Mouse (Mus musculus) CD4-positive, CD25-positive, alpha-beta regulatory T cell, adult 2 months (primary cell): ENCODE data around the gene Adgrd1.

Experiments used
- DNase-seq: peaks from one replicate; pipeline ENCODE4 v3.0.0-alpha.2; 2012; ENCODE audit warnings: low read depth, low spot score

Adgrd1 gene

DNA sequence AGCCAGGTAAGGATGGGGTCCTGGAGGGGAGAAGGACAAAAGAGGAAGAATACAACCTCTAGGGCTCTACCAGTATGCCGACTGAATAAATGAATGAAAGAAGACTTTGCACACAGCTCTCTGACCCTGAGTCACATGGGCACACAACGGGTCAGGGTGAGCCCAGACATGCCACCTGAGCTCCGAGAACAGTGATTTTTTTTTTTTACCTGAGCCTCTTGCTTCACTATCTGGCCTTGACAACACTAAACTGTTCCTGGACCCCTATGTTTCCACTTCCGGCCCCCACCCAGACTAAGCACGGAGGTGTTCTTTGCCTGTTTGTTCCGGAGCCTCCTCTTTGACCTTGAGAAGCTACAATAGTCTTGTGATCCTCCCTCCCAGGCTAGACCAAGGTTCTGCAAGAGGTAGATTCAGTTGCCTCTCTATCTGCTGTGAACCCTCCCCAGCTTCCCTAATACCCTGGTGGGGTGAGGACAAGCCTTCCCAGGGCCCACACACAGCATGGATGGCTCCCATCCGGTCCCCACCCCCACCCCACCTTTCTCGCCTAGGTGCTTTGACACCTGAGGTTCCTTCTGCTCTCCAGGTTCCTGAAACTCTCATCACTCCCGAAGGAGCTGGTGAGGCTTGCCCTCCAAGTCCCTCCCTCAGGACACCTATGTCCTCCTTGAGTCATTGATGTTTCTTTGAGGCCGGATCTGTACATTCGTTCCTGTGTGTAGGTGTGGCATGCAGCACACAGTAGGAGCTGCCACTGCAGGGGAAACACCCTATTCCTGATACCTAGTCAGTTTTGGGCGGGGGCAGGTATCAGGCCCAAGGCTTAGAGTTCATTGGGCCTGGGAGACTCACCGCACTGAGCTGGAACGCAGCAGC is 58.7 kb downstream of the Adgrd1 start:
- no peak for DNase-seq

- DNase-seq: no peak
These were observed 59.4 kb downstream of the Adgrd1 start for GRCm38 (mm10) chr5:129155902-129156311.

GRCm38 (mm10) chr5:129161372-129162051 is 65.0 kb downstream of the Adgrd1 start:
- DNase-seq: no peak

- DNase-seq: no peak
These were observed 66.9 kb downstream of the Adgrd1 start for GRCm38 (mm10) chr5:129163416-129163815.

DNA sequence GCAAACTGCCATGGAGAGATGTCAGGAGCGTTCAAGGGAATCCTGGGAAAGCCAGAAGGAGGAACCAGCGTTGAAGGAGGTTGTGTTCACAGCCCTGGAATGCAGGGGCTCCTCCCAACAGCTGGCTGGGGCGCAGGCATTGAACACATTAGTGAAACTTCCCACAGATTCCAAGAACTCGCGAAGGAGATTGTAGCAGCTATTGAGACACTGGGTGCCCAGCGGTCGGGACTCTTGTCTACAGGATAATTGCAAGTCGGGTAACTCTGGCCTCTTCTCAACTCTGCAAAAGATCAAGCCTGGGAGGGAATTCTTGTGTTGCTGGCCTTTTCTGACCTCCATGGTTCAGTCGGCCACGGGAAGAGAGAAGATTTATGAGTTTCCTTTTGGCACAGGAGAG is 67.5 kb downstream of the Adgrd1 start:
- DNase-seq: no peak

- DNase-seq: no peak
These were observed 68.5 kb downstream of the Adgrd1 start for GRCm38 (mm10) chr5:129164911-129165584.

GRCm38 (mm10) chr5:129165595-129165994 is 69.0 kb downstream of the Adgrd1 start:
- DNase-seq: no peak

DNA sequence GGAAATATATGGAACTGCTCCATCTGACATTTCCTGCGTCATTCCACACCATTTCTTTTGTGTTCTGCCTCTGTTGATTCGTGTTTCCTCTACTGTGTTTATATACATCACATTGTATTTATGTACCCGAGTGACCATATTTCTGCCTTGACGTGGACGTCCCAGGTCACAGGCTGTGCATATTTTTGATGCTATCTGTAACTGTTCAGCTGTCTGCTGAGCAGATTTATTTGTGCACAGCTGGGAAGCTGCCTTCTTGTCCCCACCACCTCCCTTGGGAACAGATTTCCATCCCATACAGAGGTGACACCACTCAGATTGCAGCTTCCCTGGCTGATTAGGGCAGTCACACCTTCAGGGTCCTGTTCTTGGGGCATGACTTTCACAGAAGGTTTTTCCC is 72.5 kb downstream of the Adgrd1 start:
- DNase-seq: no peak

- no peak for DNase-seq
These were observed 73.0 kb downstream of the Adgrd1 start for GRCm38 (mm10) chr5:129169567-129169966.

GRCm38 (mm10) chr5:129172533-129172932 is 76.0 kb downstream of the Adgrd1 start:
- DNase-seq: no peak

DNA sequence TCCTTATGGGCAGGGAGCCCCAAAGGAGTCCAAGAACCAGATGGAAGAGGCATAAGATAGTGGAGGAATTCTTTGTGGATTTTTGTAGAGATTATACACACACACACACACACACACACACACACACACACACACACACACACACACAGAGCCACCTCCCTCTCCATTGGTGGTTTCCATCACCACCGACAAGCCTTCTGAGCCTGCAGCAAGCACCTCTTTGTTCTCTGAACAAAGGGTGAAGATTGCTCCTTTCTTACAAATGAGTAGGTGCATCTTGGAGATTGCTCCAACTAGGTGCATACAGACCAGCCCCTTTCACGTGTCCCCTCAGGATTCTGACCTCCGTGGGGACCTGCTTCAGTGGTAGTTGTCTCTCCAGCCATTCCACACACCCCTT is 79.4 kb downstream of the Adgrd1 start:
- DNase-seq: no peak

DNA sequence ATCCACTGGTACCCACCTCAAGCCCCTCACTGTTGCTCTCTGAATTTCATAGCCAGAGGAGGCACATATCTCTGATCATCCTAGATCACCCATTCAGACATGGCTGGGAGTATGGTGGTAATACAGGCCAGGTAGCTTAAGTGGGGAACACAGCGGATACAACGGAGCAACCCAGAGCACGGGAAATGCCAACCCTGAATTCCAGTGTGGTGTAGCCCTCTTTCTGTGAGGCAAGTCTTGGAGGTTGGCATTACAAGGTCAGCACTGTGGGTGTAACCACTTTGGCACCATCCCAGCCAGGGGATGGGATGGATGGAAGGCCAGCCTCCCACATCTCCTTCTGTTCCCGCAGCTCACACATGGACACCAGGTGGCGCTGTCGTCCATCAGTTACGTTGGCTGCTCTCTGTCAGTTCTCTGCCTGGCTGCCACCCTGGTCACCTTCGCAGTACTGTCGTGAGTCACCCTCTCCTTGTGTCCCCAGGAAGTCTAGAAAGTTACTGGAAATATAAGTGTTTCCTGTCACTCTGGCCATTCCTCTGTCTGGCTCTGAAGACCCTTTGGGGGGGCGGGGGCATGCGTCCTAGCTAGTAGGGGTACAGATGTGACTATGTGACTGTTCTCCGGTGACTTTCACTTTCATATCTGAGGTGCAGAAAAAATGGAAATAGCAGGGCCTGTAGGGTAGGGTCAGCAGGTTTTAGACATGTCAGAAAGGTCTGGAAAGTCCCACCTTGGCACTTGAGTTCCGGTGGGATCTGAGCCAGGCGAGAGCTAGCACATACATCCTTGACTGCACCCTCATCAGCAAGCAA is 81.4 kb downstream of the Adgrd1 start:
- peak; percentile 89 for DNase-seq

- DNase-seq: no peak
These were observed 82.8 kb downstream of the Adgrd1 start for GRCm38 (mm10) chr5:129179356-129179755.

DNA sequence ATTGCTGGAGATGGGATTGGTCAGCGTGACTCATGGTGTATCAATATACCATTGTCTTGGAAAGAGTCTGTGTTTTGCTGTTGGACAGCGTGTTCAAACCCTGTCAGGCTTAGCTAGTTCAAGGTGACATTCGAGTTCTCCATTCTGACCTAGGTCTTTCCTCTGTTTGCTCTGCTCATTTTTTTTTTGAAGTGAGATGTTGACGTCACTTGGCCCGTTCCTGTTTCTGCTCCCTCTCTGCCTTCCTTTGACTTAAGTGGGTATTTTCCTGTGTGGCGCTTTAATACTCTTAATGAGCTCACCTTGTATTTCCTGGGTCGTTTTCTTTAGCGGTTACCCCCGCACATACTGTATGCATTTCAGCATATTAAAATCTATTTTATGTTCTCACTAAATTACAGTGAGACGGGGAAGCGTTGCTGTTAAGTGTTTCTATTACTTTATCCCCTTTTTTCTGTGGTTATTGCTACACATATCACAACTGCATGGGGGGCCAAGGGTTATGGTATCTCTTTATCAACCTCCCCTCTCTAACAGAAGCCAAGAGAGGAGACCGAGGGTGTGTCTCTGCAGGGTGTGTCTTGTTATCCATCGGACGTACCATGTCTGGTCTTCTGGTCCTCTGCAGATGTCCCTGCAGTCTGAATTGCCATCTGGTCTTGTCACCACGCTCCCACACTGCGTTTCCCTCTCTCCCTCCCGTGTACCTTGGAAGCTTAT is 83.6 kb downstream of the Adgrd1 start:
- no peak for DNase-seq

DNA sequence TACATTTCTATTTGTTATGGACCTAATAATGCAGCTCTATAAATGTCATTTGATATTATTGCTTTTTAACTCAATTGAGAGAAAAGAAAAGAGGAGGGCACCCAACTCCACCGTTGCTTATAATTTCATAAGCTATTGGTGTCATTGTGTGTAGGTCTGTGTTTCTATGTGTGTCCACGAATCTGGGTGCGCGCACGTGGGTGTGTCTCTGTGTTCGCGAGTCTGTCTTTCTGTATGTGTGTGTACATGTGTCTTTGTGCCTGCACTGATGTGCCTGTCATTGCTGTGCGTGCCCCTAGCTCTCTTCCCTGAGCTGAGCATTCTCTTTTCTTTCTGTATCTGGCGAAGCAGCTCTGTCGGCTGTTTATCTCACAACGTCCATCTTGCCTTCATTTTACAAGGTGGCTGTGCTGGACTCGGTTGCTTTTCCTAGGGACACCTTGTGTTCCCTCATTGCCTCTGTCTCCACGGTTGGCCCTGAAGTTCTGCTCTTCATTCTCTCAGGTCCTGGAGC is 84.2 kb downstream of the Adgrd1 start:
- no peak for DNase-seq

DNA sequence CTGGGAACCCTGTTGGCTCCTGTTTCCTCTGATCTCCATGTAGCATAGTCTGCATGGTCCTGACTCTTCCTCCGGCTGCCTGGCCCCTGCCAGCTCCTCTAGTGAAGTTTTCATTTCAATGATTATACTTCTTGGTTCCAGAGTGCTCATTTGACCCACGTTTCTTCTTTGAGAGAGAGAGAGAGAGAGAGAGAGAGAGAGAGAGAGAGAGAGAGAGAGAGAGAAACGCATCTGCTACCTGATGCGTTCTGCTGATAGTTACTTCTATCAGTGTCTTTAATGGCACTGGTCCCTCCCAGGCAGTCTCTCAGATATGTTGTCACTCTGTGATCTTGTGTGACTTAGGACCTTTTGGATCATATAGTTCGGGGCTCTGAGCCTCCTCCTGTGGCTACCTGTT is 84.9 kb downstream of the Adgrd1 start:
- no peak for DNase-seq

GRCm38 (mm10) chr5:129182554-129182953 is 86.0 kb downstream of the Adgrd1 start:
- DNase-seq: no peak

DNA sequence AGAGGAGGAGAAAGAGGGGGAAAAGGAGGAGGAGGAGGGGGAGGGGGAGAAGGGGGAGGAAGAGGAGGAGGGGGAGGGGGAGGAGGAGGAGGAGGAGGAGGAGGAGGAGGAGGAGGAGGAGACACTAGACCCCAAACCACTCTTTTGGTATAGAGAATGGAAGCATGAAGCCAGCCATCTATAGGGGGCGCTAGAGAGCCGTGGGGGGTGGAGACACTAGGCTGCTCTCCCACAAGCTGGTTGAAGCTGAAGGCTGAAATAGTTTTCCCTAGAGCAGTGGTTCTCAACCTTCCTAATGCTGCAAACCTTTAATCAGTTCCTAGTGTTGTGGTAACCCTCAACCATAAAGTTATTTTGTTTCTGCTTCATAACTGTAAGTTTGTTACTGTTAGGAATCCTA is 89.7 kb downstream of the Adgrd1 start:
- peak; percentile 43 for DNase-seq

DNA sequence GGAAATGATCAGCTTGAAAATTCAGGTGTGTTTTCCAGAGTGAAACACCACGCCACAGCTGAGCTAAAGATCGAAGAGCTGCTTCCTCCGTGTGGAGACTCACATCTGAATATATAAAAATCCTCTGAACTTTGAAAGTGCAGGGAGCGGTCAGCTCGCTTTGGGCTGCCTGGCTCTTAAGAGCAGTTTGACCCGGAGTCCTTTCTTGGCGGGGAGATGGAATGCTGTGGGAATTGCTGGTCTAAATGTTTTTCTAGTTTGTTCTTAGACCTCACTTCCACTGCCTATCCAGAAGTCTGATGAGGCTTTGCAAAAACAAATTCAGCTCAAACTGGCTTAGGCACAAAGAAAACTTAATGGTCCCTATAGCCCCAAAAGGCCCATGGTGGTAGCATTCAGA is 90.4 kb downstream of the Adgrd1 start:
- DNase-seq: no peak

DNA sequence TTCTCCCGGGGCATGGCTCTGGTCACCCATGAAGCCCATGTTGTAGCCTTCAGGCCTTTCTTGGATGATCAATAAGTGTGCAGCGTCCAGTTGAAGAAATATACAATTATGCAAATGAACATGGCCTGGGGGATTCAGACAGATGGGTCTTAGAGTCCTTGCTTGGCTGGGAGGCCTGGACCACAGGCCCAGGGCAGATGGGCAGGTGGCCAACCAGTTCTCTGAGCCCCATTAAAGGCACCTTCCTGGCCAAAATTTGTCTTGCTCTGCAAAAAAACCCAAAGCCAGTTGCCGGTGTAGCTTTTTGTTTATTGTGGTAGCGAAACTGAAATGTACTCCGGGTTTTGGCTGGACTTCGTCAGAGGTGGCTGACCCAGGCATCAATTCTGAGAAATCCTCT is 92.5 kb downstream of the Adgrd1 start:
- no peak for DNase-seq

GRCm38 (mm10) chr5:129190077-129190476 is 93.5 kb downstream of the Adgrd1 start:
- peak; percentile 22 for DNase-seq
